Comparison of ENCODE assay signal across 17 mouse cellular contexts in the genomic region with DNA sequence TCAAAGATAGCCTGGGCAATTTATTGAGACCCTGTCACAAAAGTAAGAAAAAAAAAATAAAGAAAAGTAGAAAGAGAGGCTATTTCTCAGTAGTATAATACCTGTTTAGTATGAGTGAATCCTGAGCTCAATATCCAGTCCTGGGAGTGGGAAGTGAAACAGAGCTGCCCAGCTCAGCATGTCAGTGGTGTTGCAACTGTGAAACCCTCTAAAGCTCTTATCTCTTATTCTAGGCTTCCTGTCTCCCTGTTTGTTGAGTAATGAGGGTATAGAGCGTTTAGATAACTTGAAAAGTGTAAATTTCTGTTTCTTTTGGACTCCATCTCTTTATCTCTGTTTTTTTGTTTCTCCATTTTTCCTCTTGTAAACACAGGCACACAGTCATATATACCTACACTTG.
DNase-seq lines count a peak whose midpoint lies in the region; ATAC-seq and TF ChIP-seq lines count a peak whose summit lies in the region.
"Had no signal": no experiment of that assay in that cellular context is flagged by ENCODE, and none has a peak within 500 bp of the region (broad histone marks: within the 10 kb centered on the region; RNA-seq: fewer than 3 reads in every experiment).

No protein-coding gene starts in this region.

- no peak overlapping the region for H3K4me3 ChIP-seq in gastrocnemius, adult 2 months
- H3K4me3 ChIP-seq: forebrain, embryonic 12.5 days; hindbrain, embryonic 10.5 days; limb, embryonic 15.5 days; midbrain, embryonic 15.5 days; neural tube, embryonic 12.5 days had no signal

- no peak for TF ChIP-seq CTCF in gastrocnemius, adult 2 months (IDR thresholded peaks at IDR 0.05)

- no peak for DNase-seq in gastrocnemius, adult 2 months
- no peak for DNase-seq in gastrocnemius, adult 8-10 months (ENCODE audit: low spot score in 2 of 2)
- DNase-seq in 416B (ENCODE audit: low read depth), result peak; percentile 93
- no peak for DNase-seq in lung, postnatal 14 days
- DNase-seq: gastrocnemius, postnatal 14 days; right cerebral cortex, postnatal 4 days had no signal

- peak overlapping the region; percentile 63 for H3K27ac ChIP-seq in gastrocnemius, adult 2 months
- H3K27ac ChIP-seq: forebrain, embryonic 12.5 days; hindbrain, embryonic 10.5 days; kidney, postnatal 0 days; limb, embryonic 15.5 days; midbrain, embryonic 15.5 days; neural tube, embryonic 12.5 days had no signal

- intact Hi-C loops in gastrocnemius, adult 2 months (cut with DNase I), result no loop called here

- peak; percentile 78 to 84 for ATAC-seq in hematopoietic stem cell, adult 5-6 weeks (replicated peaks in 1 of 2; ENCODE audit: insufficient read depth in 1 of 2, low FRiP score in 2 of 2, low TSS enrichment in 1 of 2, low read depth in 1 of 2, poor library complexity in 2 of 2, severe bottlenecking in 2 of 2)
- ATAC-seq in megakaryocyte, adult 5-6 weeks (ENCODE audit: poor library complexity, severe bottlenecking), result peak; percentile 86
- ATAC-seq in frontal cortex, adult (ENCODE audit: low TSS enrichment), result no peak
- no peak for ATAC-seq in cerebellum, adult (ENCODE audit: insufficient number of reproducible peaks, low FRiP score, low TSS enrichment)
- ATAC-seq: midbrain, embryonic 15.5 days; Patski had no signal

Comparison
In these comparisons a context has a peak if more than half of its experiments do, and no peak if none do; other contexts are left out.
1. ATAC-seq: peak in hematopoietic stem cell, adult 5-6 weeks (2 of 2) and megakaryocyte, adult 5-6 weeks (single experiment); none in frontal cortex, adult (single experiment) and cerebellum, adult (single experiment).